Mouse (Mus musculus) common myeloid progenitor, adult 5-6 weeks (primary cell): ENCODE data around the gene Sgip1. TPM values are rescaled to one million over a fixed set of nuclear protein-coding genes. Genes with fewer than 3 reads are reported as not detected.

Experiments
- ATAC-seq: replicated peaks from 2 replicates; pipeline ENCODE4 v1.8.0; 2016; ENCODE audit warnings: low read depth, mild to moderate bottlenecking, moderate TSS enrichment, inconsistent platforms; ENCODE audit not compliant: poor library complexity, severe bottlenecking
- total RNA-seq: library from RNA; stranded (forward); fragments of 200-1000, 187-1606 nt; gene quantifications from 2 replicates; pipeline ENCODE4 v1.2.3, GENCODE M21; 2017

Gene Sgip1
- total RNA-seq, 1 experiment from 2014 or later: 1.0 TPM

DNA sequence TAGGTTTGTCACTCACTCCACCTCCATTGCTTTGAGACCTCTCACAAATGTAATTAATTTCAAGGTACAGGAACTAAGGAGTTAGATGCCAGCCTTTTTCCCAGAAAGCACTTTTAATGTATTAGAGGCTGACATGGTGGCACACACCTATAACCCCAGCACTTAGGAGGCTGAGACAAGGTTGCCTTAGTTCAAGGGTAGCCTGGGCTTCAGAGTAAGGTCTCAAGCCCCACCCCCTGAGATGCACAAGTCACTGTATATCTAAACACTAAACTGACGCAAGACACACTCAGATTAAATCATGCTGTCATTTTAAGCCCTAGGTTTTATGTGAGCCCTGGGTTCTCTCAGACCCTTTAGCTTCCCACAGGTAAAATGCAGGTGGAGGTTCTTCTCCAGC is 92.1 kb downstream of the Sgip1 start:
- no peak for ATAC-seq

- no peak for ATAC-seq
Measured at GRCm38 (mm10) chr4:102833726-102834125, 92.6 kb downstream of the Sgip1 start.

- 0 out of 2 replicates have a peak, but pooled peaks have one; percentile 45 for ATAC-seq
Measured at GRCm38 (mm10) chr4:102834710-102835109, 93.6 kb downstream of the Sgip1 start.

DNA sequence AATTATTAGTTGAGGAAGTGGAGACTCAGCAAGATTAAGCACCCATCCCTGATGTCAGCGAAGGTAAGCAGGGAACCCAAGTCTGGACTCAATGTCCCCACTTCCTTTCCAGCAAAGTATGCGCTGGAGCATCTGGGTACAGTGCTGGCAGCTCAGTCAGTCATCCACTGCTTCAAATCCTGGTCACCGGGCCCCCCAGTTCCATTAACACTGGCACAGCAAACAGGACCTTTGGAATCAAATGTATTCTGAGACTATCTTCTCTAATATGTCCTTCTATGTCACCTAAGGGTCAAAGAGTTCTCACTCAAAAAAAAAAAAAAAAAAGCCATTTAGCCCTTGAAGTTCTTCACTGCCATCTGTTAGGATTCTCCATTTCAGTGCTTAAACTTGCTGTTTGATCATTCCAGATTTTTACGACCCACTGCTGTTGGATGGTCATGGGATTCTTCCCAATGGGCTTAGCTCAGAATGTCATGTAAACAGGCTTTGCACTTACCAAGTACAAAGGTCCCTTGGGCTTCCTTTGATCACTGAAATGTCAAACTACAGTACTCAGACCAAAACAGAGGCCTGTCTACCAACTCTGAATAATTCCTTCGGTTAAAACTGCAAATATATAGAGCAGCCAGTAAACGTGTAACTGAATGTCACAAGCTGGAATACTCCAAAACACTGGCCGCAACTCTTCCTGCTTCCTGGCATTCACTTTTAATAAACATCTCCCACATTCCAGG is 99.1 kb downstream of the Sgip1 start:
- ATAC-seq: no peak

GRCm38 (mm10) chr4:102840956-102841729 is 100.0 kb downstream of the Sgip1 start:
- no peak for ATAC-seq

- no peak for ATAC-seq
Measured at GRCm38 (mm10) chr4:102850498-102850897, 109.4 kb downstream of the Sgip1 start.

- no peak for ATAC-seq
Measured at GRCm38 (mm10) chr4:102851161-102851560, 110.1 kb downstream of the Sgip1 start.

DNA sequence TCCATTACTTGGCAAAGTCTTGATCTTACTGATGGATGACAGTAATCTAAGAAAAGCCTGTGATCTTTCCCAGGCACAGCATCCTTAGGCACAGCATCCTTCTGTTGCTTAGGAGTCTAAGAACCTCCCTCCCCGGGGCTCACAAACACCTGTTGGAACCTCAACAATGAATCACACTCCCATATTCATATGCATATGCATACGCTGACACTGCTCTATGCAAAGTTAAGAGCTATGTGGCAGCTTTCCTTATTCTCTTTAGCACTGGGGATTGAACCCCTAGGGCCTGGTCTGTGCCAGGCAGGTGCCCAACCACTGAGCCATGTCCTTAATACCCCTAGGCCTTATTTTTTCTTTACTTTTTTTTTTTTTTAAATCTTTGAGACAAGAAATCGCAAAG is 111.2 kb downstream of the Sgip1 start:
- no peak for ATAC-seq

DNA sequence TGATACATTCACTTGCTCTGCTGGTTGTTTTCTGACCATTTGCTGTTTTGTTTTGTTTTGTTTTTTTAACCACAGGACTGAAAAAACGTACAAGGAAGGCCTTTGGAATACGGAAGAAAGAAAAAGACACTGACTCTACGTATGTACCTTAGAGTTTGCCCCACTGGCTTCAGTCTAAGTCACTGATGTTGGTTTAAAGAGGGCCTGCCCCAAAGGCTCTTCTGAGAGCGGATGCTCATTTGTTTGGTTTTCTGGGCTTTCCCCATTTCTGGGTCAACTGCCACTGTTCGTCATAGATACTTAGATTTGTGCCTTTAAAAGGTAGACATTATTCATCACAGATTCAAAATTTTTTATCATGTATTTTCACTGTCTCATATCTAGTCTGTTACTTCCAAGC is 111.7 kb downstream of the Sgip1 start:
- ATAC-seq: no peak

- no peak for ATAC-seq
Measured at GRCm38 (mm10) chr4:102853330-102854022, 112.4 kb downstream of the Sgip1 start.

- ATAC-seq: no peak
Measured at GRCm38 (mm10) chr4:102854928-102855892, 114.1 kb downstream of the Sgip1 start.

GRCm38 (mm10) chr4:102856086-102856485 is 115.0 kb downstream of the Sgip1 start:
- no peak for ATAC-seq

DNA sequence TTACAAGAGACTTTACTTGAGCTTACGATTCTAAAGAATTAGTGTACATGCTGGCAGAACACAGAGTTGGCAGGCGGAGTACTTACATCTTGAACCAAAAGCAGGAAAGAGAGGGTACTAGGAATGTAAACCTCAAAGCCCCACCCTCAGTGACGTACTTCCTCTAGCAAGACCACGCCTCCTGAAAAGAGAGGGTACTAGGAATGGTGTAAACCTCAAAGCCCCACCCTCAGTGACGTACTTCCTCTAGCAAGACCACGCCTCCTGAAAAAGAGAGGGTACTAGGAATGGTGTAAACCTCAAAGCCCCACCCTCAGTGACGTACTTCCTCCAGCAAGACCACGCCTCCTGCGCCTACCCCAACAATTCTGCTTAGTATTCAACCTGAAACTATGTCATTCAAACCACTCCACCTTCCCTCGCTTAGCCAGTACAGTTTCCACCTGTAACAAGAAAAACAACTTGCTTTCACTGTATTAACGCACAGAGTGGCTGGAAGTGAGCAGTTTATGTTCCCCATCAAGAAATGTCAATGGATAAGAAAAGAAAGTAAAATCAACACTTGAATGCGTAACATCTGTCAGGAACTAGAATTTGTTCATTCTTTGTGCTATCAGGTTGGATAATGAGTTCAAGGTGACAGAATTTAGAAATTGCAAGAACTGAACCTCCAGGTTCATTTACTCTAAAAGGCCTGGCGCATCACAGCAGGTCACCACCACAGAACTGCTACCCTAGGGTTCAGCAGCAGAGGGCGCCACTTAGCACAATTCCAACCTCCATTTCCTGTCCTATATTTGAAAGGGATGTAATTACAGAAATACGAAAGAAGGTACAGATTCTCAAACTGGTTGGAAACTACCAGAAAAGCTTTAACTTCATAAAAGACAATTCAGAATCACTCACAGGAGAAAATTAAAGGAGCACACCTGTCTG is 118.4 kb downstream of the Sgip1 start:
- peak; percentile 91 for ATAC-seq

GRCm38 (mm10) chr4:102862751-102863710 is 121.9 kb downstream of the Sgip1 start:
- ATAC-seq: no peak

GRCm38 (mm10) chr4:102866531-102866930 is 125.4 kb downstream of the Sgip1 start:
- no peak for ATAC-seq

GRCm38 (mm10) chr4:102871274-102871673 is 130.2 kb downstream of the Sgip1 start:
- ATAC-seq: no peak

DNA sequence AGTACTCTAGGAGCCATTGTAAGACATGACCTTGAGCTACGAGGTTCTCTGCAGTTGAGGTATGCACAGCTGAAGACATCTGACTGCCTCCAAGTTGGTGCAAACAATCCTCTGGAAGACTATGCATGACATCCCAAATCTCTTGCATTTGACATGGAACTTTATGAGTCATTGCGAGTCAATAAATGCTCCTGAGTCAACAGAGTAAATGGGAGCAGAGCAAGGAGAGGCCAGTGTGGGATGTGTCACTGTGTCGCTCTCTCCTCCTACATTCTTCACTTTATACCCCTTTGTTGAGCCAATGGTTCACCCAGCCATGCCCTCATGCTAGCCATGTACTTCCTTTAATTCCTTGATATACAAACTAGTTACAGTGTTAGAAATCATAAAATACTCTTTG is 142.0 kb downstream of the Sgip1 start:
- ATAC-seq: no peak

DNA sequence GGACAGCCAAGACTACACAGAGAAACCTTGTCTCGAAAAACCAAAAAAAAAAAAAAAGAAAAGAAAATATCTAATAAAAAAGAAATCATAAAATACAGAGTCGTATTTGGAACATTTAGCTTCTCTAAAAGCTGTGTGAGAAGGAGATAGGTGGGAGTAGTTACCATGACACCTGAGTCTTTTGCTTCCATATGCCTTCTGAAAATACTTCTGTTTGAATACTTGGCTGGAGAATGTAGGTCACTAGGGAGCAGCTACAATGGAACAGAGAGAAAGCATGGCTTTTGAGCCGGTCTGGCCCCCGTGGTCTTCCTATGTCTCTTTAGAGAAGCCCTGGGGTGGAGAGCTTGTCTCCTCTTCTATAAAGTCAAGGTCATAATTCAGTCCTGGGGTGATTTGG is 143.1 kb downstream of the Sgip1 start:
- no peak for ATAC-seq
